Mouse (Mus musculus): Measurements from ENCODE around the gene Ift122.

- TF ChIP-seq POLR2A (IDR thresholded peaks at IDR 0.05; ENCODE audit: low read depth, low read length) (no peak), CTCF (IDR thresholded peaks at IDR 0.05; ENCODE audit: extremely low read depth, insufficient read length, insufficient replicate concordance, low read depth, low read length) (no peak)
Observed at GRCm38 (mm10) chr6:115963656-115964055, 110.4 kb downstream of the Ift122 start.

All from small intestine, adult 2 months (tissue).